In genomic region chr11:3336602-3337001, GRCm38 (mm10) we compare ENCODE assay signal across 10 mouse cellular contexts. TPM values are rescaled to one million over a fixed set of nuclear protein-coding genes. Genes with fewer than 3 reads are reported as not detected.
DNase-seq lines count a peak whose midpoint lies in the region; ATAC-seq lines count a peak whose summit lies in the region.
"Had no signal": no experiment of that assay in that cellular context is flagged by ENCODE, and none has a peak within 500 bp of the region (broad histone marks: within the 10 kb centered on the region; RNA-seq: fewer than 3 reads in every experiment).

No protein-coding gene starts in this region.

- no peak overlapping the region for H3K4me2 ChIP-seq in heart, embryonic 16.5 days (ENCODE audit: low read depth, low read length)

- H3K4me3 ChIP-seq in heart, embryonic 16.5 days (ENCODE audit: low read length) = no peak overlapping the region
- H3K4me3 ChIP-seq: myocyte had no signal

- intact Hi-C loops in heart, postnatal 36 days (cut with DNase I) = no loop called here

- peak; percentile 48 for DNase-seq in cerebellum, adult 11-12 months
- DNase-seq in cerebellum, postnatal 4 days (ENCODE audit: low spot score in 2 of 2) = no peak
- no peak for DNase-seq in heart, postnatal 36 days
- peak; percentile 45 for DNase-seq in thymus, postnatal 4 days
- DNase-seq in thymus, postnatal 0 days (ENCODE audit: low spot score) = no peak
- no peak for DNase-seq in right cerebral cortex, adult 18-20 months
- no peak for DNase-seq in frontal cortex, adult 2 months (ENCODE audit: extremely low spot score in 1 of 2, low spot score in 1 of 2)
- DNase-seq: liver had no signal

- H3K4me1 ChIP-seq in heart, embryonic 16.5 days (ENCODE audit: control insufficient read depth, insufficient read depth, low read length) = peaks cover 42% of the 10 kb centered on the region

- no peaks in the 10 kb centered on the region for H3K27me3 ChIP-seq in heart, embryonic 16.5 days (ENCODE audit: control insufficient read depth, insufficient read depth, low read length)

- peak overlapping the region; percentile 69 for H3K27ac ChIP-seq in heart, embryonic 16.5 days (ENCODE audit: low read length)

- ATAC-seq in heart, embryonic 16.5 days (replicated peaks; ENCODE audit: extremely low read depth, insufficient read depth, low FRiP score) = no peak

- H3K9me3 ChIP-seq in heart, embryonic 16.5 days (replicated peaks; ENCODE audit: control insufficient read depth, low read length) = no peaks in the 10 kb centered on the region

- 75% methylated on average over 3 of the region's 3 CpGs for whole genome bisulfite sequencing in heart, embryonic 16.5 days

- no peak overlapping the region for H3K9ac ChIP-seq in heart, embryonic 16.5 days (ENCODE audit: low read length)

- peaks cover 14% of the 10 kb centered on the region; the same call in 1 of the 2 replicates for H3K36me3 ChIP-seq in heart, embryonic 16.5 days (ENCODE audit: control insufficient read depth, insufficient read depth)

RNA-seq across cellular contexts. Expression of gene Pik3ip1, which starts 6.4 kb away (rescaled TPM):
- 40.9 and 41.1 TPM in 2 replicates for polyA plus RNA-seq in heart, embryonic 16.5 days (2015; fragmentation: Nextera tagmentation; extraction: Ambion mirVana)
- total RNA-seq in heart, postnatal 36 days (2021) = 10 to 100 TPM; 49.4 to 66.2 TPM
- polyA plus RNA-seq in thymus, postnatal 0 days (2015; fragmentation: Nextera tagmentation; extraction: Ambion mirVana) = 90.2 and 94.4 TPM in 2 replicates
- 43.9 and 45.8 TPM in 2 replicates for polyA plus RNA-seq in frontal cortex, adult 2 months (2012; rRNA removed)

RNA-seq across cellular contexts. Expression of gene Patz1, which starts 47.9 kb away (rescaled TPM):
- polyA plus RNA-seq in heart, embryonic 16.5 days (2015; fragmentation: Nextera tagmentation; extraction: Ambion mirVana) = 25.7 and 26.3 TPM in 2 replicates
- 10 to 100 TPM; 24.9 to 31.0 TPM for total RNA-seq in heart, postnatal 36 days (2021)
- polyA plus RNA-seq in thymus, postnatal 0 days (2015; fragmentation: Nextera tagmentation; extraction: Ambion mirVana) = 87.6 and 91.1 TPM in 2 replicates
- polyA plus RNA-seq in frontal cortex, adult 2 months (2012; rRNA removed) = 33.0 and 33.9 TPM in 2 replicates

Comparison
In these comparisons a context has a peak if more than half of its experiments do, and no peak if none do; other contexts are left out.
1. DNase-seq: peak in cerebellum, adult 11-12 months (single experiment) and thymus, postnatal 4 days (single experiment); none in cerebellum, postnatal 4 days (0 of 2), heart, postnatal 36 days (0 of 2), thymus, postnatal 0 days (single experiment), right cerebral cortex, adult 18-20 months (single experiment) and frontal cortex, adult 2 months (0 of 2).